Mouse (Mus musculus) megakaryocyte, adult 5-6 weeks (primary cell): Measurements from ENCODE around the gene Ugt1a7c. TPM values are rescaled to one million over a fixed set of nuclear protein-coding genes. Genes with fewer than 3 reads are reported as not detected.
"Not testable (repeated sequence)": the region's sequence is repeated elsewhere in the genome, so short reads cannot be mapped to it uniquely, and the experiment has no call there.

Experiments used
- ATAC-seq: 2 replicates; pipeline ENCODE4 v1.8.0; 2016; ENCODE audit warnings: mild to moderate bottlenecking, inconsistent platforms; ENCODE audit not compliant: poor library complexity, severe bottlenecking
- total RNA-seq, 2 experiments: library from RNA; stranded (forward) in 1 of 2; stranded (reverse) in 1 of 2; fragments of 153-499, 151-499 nt in 1 of 2; fragments of 221-1000, 200-1000 nt in 1 of 2; gene quantifications; 2 replicates each; pipeline versions ENCODE4 v1.2.3 to v1.2.4; 2015 to 2017

The Ugt1a7c gene
- total RNA-seq, 2 experiments from 2014 or later: 120 to 196 TPM

DNA sequence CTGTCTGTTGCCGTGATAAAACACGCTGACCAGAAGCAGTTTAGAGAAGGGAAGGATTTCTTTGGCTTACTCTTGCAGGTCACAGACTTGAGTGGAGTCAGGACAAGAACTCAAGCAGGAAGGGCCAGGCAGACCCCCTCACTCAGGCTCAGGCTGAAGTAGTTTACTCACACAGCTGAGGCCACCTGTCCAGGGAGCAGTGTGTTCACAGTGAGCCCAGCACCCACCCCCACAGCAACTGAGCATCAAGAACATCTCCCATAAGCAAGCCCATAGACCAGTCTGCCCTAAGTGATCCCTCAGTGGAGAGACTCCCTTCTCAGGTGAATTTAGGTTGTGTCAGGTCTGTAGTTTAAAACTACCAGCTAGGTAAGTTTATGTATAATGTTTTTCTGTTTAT lies 14.7 kb downstream of the Ugt1a7c start:
- not testable (repeated sequence) for ATAC-seq

- ATAC-seq: not testable (repeated sequence)
These were observed 17.9 kb downstream of the Ugt1a7c start for GRCm38 (mm10) chr1:88112769-88113168.

DNA sequence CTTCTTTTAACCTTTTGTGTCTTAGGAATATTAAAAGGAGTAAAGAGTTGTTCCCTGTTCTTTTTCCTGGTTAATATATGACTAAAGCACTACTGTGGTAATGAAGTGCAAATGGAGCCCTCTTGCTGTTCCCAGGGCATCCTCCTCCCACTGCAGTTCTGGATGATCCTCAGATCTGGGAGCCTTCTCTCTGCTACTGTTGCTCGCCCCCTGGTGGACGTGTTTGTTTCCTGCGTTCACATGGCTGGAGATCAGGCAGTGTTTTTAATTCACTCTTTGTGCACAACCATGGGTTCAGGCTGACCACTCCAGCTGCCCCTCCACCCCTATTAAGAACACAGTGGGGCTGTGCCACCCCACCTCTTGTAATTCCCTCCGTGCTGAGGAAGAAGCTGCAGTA lies 25.7 kb downstream of the Ugt1a7c start:
- ATAC-seq: peak; percentile 86

DNA sequence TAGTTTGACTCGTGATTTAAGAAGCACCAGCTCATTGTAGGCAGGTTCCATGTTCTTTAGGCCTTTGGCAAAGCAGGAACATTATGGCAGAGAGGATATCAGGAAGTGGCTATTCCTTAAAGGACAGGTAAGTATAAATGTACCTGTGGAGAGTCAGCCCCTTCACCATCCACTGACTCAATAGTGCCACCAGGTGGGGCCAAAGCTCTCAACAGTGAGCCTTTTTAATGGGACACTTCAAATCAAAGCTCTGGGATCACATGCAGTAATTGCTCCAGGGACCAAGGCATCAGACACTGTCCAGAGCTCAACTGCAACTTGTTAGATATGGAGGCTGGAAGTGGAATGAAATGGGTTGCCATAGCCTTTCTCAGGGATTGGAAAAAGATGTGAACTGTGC lies 26.7 kb downstream of the Ugt1a7c start:
- not testable (repeated sequence) for ATAC-seq

GRCm38 (mm10) chr1:88125827-88126360 lies 31.0 kb downstream of the Ugt1a7c start:
- ATAC-seq: peak; percentile 78

GRCm38 (mm10) chr1:88129091-88129490 lies 34.2 kb downstream of the Ugt1a7c start:
- not testable (repeated sequence) for ATAC-seq

- ATAC-seq: not testable (repeated sequence)
These were observed 35.4 kb downstream of the Ugt1a7c start for GRCm38 (mm10) chr1:88130223-88130622.

DNA sequence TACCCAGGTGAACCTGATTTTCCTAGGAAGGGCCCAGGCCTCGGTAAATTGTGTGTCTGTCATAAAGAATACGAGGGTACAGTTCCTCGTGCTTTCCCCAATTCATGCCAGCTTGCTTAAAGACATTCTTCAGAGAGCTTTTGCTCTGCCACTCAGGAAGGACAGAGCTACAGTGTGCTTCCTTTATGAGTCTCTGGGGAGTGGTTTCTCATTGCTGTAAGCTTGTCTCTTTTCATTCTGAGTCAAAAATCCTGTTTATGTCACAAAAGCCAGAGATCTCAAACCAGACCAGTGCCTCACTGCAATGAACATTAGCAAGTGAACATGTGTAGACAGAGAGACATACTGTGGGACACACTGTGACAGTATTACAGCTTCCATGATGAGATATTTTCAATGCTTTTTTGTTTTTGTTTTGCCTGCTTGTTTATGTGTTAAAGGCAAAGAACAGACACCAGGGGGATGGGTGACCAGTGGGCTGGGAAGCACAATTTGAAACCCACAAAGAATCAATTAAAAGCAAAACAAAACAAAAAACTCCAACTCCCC lies 39.1 kb downstream of the Ugt1a7c start:
- no peak for ATAC-seq

GRCm38 (mm10) chr1:88134457-88135011 lies 39.7 kb downstream of the Ugt1a7c start, which contains the start of gene Ugt1a6a:
Gene Ugt1a6a (plus strand): TSS chr1:88134809.
- ATAC-seq: peak; percentile 97

- not testable (repeated sequence) for ATAC-seq
These were observed 40.5 kb downstream of the Ugt1a7c start for GRCm38 (mm10) chr1:88135229-88135904.

DNA sequence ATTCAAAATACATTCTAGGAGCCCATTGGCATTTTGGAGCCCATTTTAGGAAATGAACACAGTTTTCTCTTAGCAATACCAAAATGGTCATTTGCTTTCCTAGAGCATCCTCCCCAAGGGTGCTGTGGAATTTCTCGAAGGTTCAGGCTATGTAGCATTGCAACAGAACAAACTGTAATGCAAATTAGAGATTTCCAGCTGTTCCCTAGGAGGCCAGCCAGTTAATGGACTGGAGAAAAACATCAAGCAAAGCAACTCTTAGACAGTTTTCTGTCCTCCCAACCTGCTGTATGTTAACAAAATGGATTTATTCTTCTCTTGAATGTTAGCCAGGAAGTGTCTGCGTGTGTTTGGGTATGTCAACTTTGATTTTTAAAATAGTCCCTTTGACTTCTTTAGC lies 41.8 kb downstream of the Ugt1a7c start:
- no peak for ATAC-seq

DNA sequence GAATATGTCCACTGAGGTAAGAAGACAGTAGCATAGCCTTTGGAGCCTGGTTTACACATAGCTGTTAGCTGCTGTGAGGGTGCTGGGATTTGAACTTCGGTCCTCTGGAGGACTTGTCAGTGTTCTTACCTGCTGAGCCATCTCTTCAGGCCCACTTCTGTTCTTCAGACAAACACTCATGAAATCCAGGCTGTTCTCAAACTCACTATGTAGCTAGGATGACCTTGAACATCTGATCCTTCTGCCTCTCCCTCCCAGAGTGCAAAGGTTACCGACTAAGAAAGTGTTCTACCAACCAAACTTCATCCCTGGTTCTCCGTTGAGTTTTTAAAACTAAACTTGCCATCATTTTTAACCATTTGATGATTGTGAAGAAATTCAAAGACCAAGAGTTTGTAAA lies 42.4 kb downstream of the Ugt1a7c start:
- ATAC-seq: no peak

- ATAC-seq: no peak
These were observed 43.3 kb downstream of the Ugt1a7c start for GRCm38 (mm10) chr1:88138145-88138544.

DNA sequence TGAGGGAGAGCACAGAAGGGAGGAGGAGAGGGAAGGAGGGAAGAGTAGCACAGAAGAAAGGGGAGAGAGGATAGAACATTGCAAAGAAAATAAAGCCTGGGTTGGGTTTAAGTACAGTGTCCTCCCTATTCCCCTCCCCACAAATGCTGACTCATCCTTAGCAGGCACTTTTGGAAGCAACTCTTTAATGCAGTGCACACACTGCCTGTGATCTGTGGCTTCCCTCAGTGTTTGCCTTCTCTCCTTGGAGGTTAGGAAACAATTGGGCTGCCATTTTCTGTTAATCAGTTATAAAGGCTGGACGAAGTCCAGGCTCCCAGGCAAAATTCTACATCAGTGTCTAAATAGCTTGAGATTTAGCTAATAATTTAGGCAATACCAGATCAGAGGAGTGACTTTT lies 45.6 kb downstream of the Ugt1a7c start:
- 0 out of 2 replicates have a peak, but pooled peaks have one; percentile 53 for ATAC-seq

DNA sequence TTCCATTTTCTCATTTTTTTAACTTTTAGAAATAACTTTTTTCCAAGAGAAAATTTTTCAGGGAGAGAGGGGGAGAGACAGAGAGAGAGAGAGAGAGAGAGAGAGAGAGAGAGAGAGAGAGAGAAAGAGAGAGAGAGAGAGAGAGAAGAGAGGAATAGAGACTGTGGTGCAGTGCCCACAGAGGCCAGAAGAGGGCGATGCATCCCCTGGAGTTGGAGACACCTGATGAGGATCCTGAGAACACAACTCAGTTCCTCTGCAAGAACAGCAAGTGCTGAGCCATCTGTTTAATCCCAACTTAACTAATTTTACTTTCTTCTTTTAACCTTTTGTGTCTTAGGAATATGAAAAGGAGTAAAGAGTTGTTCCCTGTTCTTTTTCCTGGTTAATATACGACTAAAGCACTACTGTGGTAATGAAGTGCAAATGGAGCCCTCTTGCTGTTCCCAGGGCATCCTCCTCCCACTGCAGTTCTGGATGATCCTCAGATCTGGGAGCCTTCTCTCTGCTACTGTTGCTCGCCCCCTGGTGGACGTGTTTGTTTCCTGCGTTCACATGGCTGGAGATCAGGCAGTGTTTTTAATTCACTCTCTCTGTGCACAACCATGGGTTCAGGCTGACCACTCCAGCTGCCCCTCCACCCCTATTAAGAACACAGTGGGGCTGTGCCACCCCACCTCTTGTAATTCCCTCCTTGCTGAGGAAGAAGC lies 49.3 kb downstream of the Ugt1a7c start:
- ATAC-seq: peak; percentile 83

- ATAC-seq: not testable (repeated sequence)
These were observed 50.4 kb downstream of the Ugt1a7c start for GRCm38 (mm10) chr1:88145278-88145677.

GRCm38 (mm10) chr1:88150133-88150532 lies 55.3 kb downstream of the Ugt1a7c start:
- ATAC-seq: peak; percentile 69

- ATAC-seq: no peak
These were observed 63.6 kb downstream of the Ugt1a7c start for GRCm38 (mm10) chr1:88158430-88158829.

GRCm38 (mm10) chr1:88165711-88166110 lies 70.8 kb downstream of the Ugt1a7c start, which contains the start of gene Ugt1a5:
Gene Ugt1a5 (plus strand): TSS chr1:88166012.
- ATAC-seq: no peak

DNA sequence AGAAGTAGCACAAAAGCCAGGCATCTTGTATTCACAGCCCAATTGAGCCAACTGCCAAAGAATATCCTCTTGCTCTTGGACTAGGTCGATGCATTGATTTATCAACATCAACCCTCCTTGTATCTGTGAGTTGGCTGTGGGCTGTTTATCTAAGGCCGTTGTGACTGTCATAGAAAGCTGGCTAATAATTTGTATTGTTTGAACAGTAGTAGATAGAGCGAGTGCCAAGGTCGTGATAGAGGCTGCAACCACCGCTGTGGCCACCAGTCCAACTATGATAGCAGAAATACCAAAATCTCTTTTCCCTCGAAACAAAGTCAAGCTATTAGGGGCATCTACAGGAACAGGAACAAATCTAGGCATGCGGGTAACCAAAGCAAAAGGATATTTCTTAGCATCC lies 77.3 kb downstream of the Ugt1a7c start:
- ATAC-seq: not testable (repeated sequence)

GRCm38 (mm10) chr1:88179657-88180056 lies 84.8 kb downstream of the Ugt1a7c start:
- no peak for ATAC-seq
